Mouse (Mus musculus): Measurements from ENCODE around the gene Ispd. TPM values are rescaled to one million over a fixed set of nuclear protein-coding genes. Genes with fewer than 3 reads are reported as not detected.

Ispd gene
- total RNA-seq, 2 experiments from 2014 or later = 13.1 to 13.4 TPM

- no peak for DNase-seq (ENCODE audit: low spot score in 2 of 2)
These were observed 76.5 kb downstream of the Ispd start for GRCm38 (mm10) chr12:36457726-36458125.

DNA sequence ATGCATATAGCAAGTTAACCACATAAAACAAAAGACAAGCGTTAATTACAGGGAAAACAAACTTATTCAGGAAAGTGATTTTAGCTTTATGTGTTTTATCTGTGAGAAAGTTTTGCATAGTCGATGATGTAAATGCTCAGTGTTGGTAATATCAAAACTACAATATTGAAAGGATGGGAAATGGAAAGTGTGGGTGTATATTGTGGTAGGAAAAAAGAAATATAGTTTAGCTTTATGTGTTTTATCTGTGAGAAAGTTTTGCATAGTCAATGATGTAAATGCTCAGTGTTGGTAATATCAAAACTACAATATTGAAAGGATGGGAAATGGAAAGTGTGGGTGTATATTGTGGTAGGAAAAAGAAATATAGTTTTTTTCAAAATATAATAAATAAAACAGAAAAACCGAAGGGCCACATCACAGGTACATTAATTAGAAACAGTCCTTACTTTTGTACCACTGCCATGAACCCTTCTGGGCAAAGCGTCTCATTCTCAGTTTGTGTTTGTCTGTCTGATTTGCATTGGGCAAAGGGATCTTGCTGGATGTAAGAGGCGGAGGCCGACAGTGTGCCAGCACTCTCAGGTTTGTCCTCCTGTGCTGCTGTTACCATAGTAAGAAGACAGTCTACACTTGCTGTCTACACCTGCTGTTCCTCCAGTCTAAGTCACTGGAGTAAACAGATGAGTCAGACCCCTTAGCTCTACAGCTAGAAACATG is 87.2 kb downstream of the Ispd start:
- DNase-seq (ENCODE audit: low spot score in 2 of 2) = no peak

DNA sequence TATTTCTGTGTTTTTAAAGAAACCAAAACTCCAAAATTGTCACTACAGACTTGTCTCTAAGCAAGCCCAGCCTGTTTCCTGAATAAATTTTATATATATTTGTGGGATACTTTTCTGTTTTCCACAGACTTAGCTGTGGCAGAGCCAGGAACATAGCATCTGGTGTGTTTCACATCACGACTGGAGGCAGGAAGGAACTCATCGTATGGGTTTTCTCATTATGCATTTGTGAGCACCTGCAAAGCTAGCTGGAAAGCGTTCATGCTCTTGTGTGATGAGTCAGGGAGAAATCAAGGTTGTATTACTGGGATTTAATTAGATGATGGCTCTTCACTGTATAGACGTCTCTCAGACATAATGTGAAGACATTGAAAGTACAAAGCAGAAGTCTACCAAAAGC is 90.2 kb downstream of the Ispd start:
- DNase-seq (ENCODE audit: low spot score in 2 of 2) = no peak

- no peak for DNase-seq (ENCODE audit: low spot score in 2 of 2)
These were observed 92.9 kb downstream of the Ispd start for GRCm38 (mm10) chr12:36474171-36474570.

DNA sequence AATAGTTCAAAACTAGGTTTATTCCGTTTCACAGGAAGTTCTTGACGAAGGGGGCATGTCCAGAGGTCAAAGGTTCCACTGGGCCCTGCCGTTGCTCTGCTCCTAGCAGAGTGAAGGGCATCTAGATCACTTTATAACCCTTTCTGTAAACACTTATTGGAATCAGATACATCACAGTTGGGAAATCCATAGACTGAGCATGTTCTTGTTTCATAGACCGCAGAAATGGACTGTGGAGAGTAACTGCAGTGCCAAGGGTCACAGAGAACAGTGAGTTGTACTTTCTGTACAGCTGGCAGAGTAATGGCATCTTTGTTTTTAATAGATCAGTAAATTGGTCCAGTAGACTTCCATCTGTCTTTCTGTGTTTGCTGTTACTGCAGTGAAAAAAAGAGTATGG is 94.0 kb downstream of the Ispd start:
- DNase-seq (ENCODE audit: low spot score in 2 of 2) = no peak

DNA sequence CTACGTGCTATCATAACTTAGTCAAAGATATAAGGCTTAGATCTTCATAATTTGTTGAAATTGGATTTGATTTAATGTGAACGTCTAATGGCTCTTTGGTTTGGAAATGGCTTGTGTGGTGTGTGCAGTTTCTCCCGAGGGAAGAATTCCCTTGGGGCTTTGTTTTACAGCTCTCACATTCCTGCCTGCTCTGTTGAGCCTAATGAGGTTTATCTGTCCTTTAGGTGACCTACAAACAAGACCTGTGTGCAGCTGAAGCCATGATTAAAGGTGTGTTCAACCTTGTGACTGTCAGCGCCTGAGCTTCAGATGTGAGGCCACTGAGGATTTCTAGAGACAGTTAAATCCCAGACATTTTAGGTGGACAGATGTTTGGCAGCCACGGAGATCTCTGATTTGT is 95.2 kb downstream of the Ispd start:
- DNase-seq (ENCODE audit: low spot score in 2 of 2) = no peak

- no peak for DNase-seq (ENCODE audit: low spot score in 2 of 2)
These were observed 96.3 kb downstream of the Ispd start for GRCm38 (mm10) chr12:36477501-36477900.

- DNase-seq (ENCODE audit: low spot score in 2 of 2) = no peak
These were observed 96.7 kb downstream of the Ispd start for GRCm38 (mm10) chr12:36477926-36478325.

DNA sequence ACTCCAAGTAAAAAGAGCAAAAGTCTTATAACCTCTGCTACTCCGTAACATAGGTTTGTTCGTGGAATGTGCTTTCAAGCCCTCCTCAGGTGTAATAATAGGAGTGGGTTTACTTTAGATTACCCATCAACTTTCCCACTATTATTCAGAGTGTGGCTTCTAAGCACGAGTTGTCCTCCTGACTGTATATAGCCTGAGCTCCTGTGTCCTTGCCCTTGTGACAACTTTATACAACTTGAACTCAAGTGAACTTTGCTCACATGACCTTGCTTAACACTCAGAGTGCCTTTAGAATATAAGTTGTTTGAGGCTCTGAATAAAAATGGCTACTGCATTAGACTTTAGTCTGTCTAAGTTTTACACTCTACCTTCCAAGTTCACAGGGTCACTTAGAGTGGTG is 100.5 kb downstream of the Ispd start:
- DNase-seq (ENCODE audit: low spot score in 2 of 2) = no peak

- no peak for DNase-seq (ENCODE audit: low spot score in 2 of 2)
These were observed 102.1 kb downstream of the Ispd start for GRCm38 (mm10) chr12:36483346-36483745.

GRCm38 (mm10) chr12:36497565-36497964 is 116.3 kb downstream of the Ispd start:
- no peak for DNase-seq (ENCODE audit: low spot score in 2 of 2)

DNA sequence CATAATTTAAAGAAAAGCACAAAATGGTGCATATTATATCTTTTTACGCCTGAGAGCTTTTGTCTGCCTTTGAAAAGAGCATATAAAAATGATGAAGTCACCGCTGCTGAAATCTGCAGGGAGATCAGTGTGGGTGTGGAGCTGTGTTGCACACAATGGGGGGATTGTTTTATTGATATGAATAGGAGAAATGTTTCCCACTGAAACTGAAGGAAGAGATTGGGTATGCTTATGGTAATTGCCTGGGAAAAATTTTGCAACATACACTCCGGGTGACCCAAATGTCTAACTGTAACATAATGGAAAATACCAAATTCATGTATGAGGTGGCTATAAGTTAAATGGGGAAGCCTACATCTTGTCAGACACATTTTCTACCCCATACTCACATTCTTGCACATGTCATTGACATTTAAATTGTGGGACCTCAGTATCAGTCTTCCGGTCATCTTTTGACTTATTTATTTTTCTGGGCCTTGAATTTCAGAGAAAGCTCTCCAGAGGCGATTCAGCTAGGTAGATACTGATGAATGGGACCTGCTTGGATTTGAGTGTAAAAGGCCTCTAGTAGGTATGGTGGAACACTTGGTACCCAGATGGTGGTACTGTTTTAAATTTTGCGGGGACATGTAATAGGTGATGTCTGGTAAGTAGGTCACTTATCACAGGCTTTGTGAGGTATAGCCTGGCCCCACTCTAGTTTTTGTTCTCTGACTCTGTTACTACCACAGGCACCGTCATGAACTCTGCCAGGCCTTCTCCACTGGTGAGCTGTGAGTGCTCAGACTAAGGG is 126.1 kb downstream of the Ispd start:
- no peak for DNase-seq (ENCODE audit: low spot score in 2 of 2)

DNA sequence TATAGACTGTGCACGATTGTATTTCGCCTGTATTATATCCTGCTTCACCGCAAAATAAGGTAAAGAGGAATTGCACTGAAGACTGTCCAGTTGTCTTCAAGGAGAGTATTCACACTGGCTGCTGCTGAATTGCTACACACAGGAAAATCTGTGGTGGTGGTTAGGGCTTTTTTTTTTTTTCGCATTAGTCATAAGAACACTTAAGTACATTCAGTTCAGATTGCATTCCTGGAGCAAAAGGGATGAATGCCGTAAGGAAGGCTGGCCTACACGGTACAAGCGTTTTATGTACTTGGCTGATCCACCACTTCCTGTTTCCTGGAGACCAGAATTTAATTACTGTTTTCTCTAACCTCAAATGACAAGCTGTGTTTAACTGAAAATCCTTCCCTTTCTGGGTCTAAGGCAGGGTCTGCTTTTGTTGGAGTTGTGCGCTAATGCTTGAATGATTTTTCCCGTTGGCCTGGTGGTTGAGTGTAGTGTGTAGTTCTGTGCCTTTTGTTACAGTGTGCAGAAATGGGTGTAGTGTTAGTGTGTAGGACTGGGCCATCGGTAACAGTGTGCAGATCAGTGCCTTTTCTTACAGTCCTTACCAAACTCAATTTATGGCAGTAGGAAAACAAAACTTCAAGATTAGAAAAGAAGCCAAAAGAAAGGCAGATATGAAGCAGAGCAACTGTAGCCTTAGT is 128.8 kb downstream of the Ispd start:
- DNase-seq (ENCODE audit: low spot score in 2 of 2) = peak in 1 of 2 experiments; percentile 7

DNA sequence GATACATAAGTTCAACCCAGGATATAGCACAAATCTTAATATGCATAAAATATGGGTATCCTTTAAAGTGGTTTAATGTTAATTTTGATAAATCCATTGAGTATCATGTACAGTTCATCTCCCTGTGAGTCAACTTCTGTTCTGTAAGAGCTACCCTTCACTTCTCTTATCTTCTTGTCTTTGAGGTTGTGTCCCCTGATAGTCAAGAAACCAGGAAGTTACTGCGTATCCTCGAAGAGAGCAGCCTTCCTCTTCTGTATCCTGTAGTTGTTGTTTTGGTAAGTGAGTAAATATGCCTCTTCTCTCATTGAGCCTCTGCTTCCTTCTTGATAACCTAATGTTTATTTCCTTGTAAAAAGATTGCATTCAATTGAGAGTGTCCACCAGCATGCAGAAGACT is 140.5 kb downstream of the Ispd start:
- DNase-seq (ENCODE audit: low spot score in 2 of 2) = no peak

- DNase-seq (ENCODE audit: low spot score in 2 of 2) = no peak
These were observed 142.3 kb downstream of the Ispd start for GRCm38 (mm10) chr12:36523515-36523914.

- no peak for DNase-seq (ENCODE audit: low spot score in 2 of 2)
These were observed 149.7 kb downstream of the Ispd start for GRCm38 (mm10) chr12:36530920-36531319.

GRCm38 (mm10) chr12:36531421-36532072 is 150.3 kb downstream of the Ispd start:
- no peak for DNase-seq (ENCODE audit: low spot score in 2 of 2)

DNA sequence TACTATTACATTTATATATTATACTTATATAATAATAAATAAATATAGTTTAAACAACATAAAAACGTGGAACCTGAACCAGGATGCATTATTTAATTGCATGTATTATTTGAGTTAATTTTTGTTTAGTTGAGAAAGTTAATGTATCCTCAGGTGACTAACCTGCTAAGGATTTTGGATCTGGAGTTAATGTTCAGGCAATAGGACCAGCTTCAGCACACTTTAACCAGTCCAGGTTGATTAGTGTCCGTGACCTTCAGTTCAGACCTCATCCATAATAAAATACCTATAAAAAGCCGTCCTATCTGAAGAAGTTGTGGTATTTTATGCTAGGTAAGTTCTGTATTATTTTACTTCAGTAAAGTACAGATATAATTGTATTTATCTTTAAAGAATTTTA is 151.3 kb downstream of the Ispd start:
- DNase-seq (ENCODE audit: low spot score in 2 of 2) = no peak

DNA sequence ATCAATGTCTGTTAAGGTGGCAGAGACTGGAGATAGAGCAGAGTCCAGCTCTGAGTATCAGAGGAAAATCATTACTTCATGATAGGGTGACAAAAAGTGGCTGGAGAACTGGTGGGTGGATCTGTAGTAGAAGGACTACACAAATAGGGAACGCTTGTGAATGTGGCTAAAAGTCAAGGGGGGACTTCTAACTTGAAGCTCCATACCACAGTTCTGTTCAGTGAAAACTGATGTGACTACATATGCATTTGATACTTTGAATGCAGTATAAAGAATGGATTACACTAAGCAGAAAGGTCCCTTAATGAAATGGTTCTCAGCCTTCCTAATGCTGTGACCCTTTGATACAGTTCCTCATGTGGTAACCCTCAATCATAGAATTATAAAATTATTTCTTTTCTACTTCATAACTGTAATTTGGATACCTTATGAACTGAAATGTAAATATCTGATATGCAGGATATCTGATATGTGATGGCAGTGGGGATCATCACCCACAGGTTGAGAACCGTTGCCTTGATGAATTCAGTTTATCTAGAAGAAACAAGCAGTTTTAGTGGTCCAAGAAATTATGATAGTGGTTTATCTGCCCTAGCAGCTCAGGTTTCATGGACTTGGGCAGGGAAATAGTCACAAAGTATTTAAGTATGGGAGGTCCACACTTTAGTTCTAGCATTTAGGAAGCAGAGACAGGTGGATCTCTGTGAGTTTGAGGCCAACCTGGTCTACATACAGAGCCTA is 152.1 kb downstream of the Ispd start:
- DNase-seq (ENCODE audit: low spot score in 2 of 2) = no peak

DNA sequence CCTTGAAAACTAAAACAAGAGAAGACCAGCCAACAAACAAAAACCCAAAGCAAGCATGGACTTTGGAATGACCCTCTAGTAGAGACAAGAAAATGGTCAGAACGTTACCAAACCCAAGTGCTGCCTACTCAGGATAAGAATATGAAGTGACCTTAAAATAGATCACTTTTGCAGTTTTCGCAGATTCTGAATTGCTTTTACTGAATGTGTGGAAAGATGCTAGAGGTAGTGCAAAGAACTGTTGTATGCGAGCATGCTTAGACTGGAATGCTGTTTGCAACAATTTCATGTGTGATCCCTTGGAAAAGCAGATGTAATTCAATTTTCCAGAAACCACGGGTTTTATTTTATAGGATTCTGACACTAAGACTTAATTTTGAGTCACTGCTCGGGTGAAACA is 153.3 kb downstream of the Ispd start:
- no peak for DNase-seq (ENCODE audit: low spot score in 2 of 2)

DNA sequence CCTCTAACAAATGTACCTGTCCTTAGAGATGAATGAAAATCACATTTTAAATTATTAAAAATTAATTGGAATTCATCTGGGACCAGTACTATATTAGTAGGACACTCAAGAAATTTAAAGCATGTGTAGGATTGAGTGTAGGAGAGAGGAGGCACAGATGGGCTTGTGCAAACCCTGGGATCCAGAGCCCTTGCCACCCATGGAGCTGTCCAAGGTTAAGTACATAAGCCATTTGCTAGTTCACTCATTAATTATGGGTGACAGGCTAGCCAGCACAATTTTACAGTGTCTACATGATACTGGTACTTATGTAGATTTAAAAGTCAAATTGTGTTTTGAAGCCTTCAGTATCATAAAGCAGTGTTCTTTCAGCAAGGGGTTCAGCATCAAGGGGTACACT is 164.1 kb downstream of the Ispd start:
- DNase-seq (ENCODE audit: low spot score in 2 of 2) = no peak
